Mouse (Mus musculus) forebrain, embryonic 12.5 days (tissue): ENCODE measurements around the gene Pou3f4. TPM values are rescaled to one million over a fixed set of nuclear protein-coding genes. Genes with fewer than 3 reads are reported as not detected.

Experiments
- ATAC-seq: fragments of 200-750 bp; cut with Nextera tagmentation; 2 replicates; pipeline ENCODE4 v1.8.0; 2017; ENCODE audit warnings: moderate TSS enrichment; ENCODE audit not compliant: low FRiP score
- H3K27ac ChIP-seq: fragments of 300-500 bp; sonication (generic); 2 replicates; pipeline ENCODE4 v1.5.1; 2016; ENCODE audit warnings: mild to moderate bottlenecking
- H3K27me3 ChIP-seq: fragments of 300-500 bp; sonication (generic); 2 replicates; pipeline ENCODE4 v1.6.1; 2016; ENCODE audit warnings: mild to moderate bottlenecking
- H3K36me3 ChIP-seq: fragments of 300-500 bp; sonication (generic); replicated peaks from 2 replicates; pipeline ENCODE4 v1.6.1; 2016; ENCODE audit warnings: mild to moderate bottlenecking
- H3K4me1 ChIP-seq: fragments of 300-500 bp; sonication (generic); 2 replicates; pipeline ENCODE4 v1.6.1; 2016
- H3K4me2 ChIP-seq: fragments of 300-500 bp; sonication (generic); 2 replicates; pipeline ENCODE4 v1.6.1; 2016; ENCODE audit warnings: mild to moderate bottlenecking, moderate library complexity
- H3K4me3 ChIP-seq: fragments of 300-500 bp; sonication (generic); replicated peaks from 2 replicates; pipeline ENCODE4 v1.5.1; 2016; ENCODE audit warnings: mild to moderate bottlenecking
- H3K9ac ChIP-seq: fragments of 300-500 bp; sonication (generic); 2 replicates; pipeline ENCODE4 v1.6.1; 2016; ENCODE audit warnings: mild to moderate bottlenecking
- H3K9me3 ChIP-seq: fragments of 300-500 bp; sonication (generic); 2 replicates; pipeline ENCODE4 v1.6.1; 2016
- WGBS: fragments of 180-500 bp; shearing (Covaris S2); methylation state at CpG from one replicate; pipeline ENCODE4 v1.1.7; 2016; 5-methylcytosine and 5-hydroxymethylcytosine counted together
- polyA plus RNA-seq: library from polyadenylated mRNA; unstranded; fragments of >200 nt; fragmentation: Nextera tagmentation; extraction: Ambion mirVana; gene quantifications from 2 replicates; pipeline ENCODE4 v1.2.1, GENCODE M21; 2016

Pou3f4 gene
- polyA plus RNA-seq, 1 experiment from 2014 or later = 14.2 TPM

GRCm38 (mm10) chrX:110837450-110837849 lies 23.4 kb downstream of the Pou3f4 start:
- no peaks in the 10 kb centered on the region for H3K4me1 ChIP-seq
- no peak overlapping the region for H3K4me3 ChIP-seq
- WGBS = 74% methylated on average over 2 of the region's 2 CpGs
- ATAC-seq = no peak
- H3K9me3 ChIP-seq = no peaks in the 10 kb centered on the region
- H3K36me3 ChIP-seq = no peaks in the 10 kb centered on the region
- H3K27ac ChIP-seq = no peak overlapping the region
- H3K9ac ChIP-seq = no peak overlapping the region
- no peaks in the 10 kb centered on the region for H3K27me3 ChIP-seq
- H3K4me2 ChIP-seq = no peak overlapping the region

GRCm38 (mm10) chrX:110851300-110851699 lies 37.2 kb downstream of the Pou3f4 start:
- Histone ChIP-seq H3K9me3 (no peaks in the 10 kb centered on the region), H3K4me3 (no peak overlapping the region), H3K27me3 (no peaks in the 10 kb centered on the region), H3K4me2 (no peak overlapping the region), H3K4me1 (no peaks in the 10 kb centered on the region), H3K9ac (no peak overlapping the region), H3K27ac (no peak overlapping the region), H3K36me3 (no peaks in the 10 kb centered on the region)
- ATAC-seq = peak; percentile 72; the same call in 1 of the 2 replicates
- 31% methylated on average over 2 of the region's 2 CpGs for WGBS
